Mouse (Mus musculus) left cerebral cortex, postnatal 4 days (tissue): ENCODE results near the gene Itga3. TPM values are rescaled to one million over a fixed set of nuclear protein-coding genes. Genes with fewer than 3 reads are reported as not detected.

Experiments
- DNase-seq: peaks from one replicate; pipeline ENCODE4 v3.0.0-alpha.2; 2022
- intact Hi-C: fragments of 180-260 bp; cut with DNase I; formaldehyde crosslinking; loops from one replicate; pipeline ENCODE4 v1.15.1; 2025
- total RNA-seq, 2 experiments: library from RNA; stranded (reverse); gene quantifications; 2 replicates each; pipeline ENCODE4 v1.2.3; 2021

Gene Itga3
- total RNA-seq, 2 experiments from 2014 or later, result 20.3 to 20.5 TPM

DNA sequence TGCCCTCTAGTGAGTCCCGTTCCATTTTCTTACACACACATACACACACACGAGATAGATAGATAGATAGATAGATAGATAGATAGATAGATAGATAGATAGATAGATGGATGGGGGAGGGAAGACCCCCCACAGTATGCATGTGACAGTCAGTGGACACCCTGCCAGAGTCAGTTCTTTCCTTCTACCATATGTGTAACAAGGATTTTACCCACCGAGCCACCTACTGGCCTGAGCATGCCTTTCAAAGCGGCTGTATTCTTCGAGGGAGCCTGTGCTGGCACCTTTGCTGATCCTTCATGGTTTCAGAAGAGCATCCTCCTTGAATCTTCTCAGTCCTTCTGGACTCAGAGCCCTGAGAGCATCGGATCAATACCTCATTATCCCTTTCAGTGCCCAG lies 21.3 kb upstream of the Itga3 start:
- DNase-seq, result no peak
- intact Hi-C loops, result no loop called here

DNA sequence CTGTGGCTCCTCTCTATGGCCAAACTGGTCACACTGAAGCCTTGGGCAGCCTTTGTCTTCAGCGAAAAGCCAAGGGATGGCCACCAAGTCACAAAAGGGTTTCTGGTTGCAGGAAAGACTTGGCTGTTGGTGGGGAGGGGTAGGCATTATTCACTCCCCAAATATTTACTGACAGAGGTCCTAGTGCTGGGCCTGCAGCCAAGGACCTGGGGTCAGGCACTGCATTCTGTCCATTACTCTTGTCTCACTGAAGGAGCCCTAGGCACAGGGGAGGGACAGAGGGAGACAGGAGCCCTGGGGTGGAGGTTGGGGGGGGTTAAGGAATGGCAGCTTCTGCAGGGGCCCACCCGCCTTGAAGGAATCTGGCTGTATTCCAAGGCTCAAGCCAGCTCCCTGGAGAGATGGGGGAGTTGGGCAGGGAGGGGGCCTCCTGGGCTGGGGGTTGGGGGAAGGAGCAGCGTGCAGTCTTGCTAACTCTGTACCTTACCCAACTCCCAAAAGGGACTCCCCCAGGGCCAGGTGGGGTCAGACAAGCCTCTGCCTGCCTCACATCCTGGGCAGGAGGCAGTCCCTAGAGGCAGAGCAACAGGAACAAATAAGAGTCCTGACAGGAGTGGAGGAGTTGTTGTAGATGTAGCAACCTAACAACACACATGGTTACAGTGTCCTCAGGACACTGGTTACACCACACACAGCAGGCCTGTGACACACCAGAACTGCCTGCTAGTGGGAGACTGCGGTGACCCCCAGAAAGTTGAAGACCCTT lies 20.2 kb upstream of the Itga3 start:
- intact Hi-C loops, result no loop called here
- no peak for DNase-seq

DNA sequence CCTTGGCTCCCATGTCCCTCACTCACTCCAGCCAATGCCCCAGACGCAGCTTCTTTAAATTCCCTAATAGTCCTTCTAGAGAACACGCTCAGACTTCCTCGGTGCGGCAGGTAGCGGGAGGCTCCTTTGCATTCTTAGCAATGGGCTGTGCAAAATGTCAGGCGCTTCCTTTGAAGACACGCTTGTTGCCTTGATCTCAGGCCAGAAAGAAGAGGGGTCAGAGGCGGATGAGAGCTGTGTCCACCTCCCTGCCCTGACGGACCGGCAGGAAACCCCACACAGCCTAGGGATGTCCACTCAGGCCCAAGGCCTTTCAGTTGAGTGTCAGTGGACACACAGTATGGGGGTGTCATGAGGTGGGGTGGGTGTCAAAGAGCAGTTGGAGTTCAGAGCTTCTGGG lies 19.0 kb upstream of the Itga3 start:
- intact Hi-C loops, result no loop called here
- DNase-seq, result no peak

DNA sequence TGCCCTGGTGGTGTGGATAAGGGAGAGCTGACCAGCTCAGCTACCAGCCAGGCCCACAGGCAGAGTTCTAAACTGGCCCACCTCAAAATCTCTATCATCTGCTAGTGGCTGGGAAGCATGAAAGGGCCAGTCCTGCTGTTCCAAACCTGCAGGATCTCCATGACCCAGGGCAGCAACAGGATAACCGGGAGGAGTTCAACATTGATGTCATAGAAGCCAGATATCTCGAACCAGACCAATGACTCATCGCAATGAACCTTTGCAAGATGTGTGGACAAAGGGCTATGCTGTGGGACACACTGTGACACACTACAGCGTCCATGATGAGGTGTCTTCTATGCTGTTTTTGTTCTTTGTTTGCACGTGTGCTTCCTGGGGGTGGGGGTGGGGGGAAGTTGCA lies 16.5 kb upstream of the Itga3 start:
- intact Hi-C loops, result no loop called here
- no peak for DNase-seq

DNA sequence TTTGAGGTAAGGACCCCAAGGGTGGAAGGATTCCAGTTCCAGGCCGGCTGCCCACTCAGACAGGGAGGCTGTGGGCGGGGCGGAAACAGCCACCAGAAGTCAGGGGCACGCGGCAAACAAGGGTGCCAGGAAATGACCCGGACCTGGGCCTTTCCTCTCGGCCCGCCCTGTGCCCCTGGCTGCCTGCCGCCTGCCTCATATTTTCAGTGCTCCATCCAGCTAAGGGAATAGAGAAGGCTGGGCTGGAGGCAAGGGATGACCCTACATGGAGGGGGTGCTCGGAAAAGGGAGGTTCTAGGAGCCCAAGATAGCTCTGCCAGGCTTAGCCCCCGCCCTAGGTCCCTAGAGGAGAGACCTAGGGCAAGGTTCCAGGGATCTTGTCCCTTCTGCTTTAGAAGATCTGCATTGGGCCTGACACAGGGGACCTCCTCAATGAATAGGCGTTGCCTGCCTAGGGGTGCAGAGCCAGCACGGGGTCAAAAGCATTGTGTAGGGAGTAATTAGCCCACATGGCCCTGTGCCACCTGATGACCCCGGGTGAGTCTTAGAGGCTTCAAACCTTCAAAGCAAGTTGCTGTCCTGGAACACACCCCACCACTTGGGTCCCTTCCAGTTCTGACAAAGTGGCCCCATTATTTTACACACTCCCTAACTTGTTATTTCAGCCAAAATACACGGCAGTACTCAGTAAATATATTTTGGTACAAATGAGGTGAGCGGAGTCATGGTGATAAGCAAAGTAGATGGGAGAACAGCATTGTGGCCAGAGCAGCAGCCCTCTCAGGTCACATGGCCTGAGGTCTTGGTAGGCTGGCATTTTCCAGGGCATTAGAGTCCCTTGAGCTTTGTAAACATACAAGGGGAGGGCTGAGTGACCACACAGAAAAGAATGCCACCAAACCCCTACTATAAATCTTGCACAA lies 12.5 kb upstream of the Itga3 start:
- DNase-seq, result no peak

DNA sequence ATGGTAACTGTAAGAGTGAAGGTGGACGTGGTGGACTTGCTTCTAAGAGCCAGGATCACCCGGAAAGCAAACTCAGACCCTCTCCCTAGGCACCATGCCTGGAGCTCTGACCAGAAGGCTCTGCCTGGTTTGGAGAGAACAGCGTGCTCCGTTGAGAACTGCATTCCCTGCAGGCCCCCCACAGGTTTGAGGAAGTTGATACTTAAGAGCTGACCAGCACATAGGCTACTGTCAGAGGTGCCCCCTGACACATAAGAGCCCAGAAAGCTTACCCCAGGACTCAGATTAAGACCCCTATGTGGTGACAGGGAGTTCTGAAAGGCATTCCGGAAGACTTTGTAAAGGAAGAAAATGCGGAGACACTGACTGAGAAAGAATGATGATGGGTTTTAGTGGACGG lies 11.7 kb upstream of the Itga3 start:
- DNase-seq, result no peak
- intact Hi-C loops, result no loop called here

More for the DNA sequence above, 12.5 kb upstream of the Itga3 start:
- intact Hi-C loops, result no loop called here

DNA sequence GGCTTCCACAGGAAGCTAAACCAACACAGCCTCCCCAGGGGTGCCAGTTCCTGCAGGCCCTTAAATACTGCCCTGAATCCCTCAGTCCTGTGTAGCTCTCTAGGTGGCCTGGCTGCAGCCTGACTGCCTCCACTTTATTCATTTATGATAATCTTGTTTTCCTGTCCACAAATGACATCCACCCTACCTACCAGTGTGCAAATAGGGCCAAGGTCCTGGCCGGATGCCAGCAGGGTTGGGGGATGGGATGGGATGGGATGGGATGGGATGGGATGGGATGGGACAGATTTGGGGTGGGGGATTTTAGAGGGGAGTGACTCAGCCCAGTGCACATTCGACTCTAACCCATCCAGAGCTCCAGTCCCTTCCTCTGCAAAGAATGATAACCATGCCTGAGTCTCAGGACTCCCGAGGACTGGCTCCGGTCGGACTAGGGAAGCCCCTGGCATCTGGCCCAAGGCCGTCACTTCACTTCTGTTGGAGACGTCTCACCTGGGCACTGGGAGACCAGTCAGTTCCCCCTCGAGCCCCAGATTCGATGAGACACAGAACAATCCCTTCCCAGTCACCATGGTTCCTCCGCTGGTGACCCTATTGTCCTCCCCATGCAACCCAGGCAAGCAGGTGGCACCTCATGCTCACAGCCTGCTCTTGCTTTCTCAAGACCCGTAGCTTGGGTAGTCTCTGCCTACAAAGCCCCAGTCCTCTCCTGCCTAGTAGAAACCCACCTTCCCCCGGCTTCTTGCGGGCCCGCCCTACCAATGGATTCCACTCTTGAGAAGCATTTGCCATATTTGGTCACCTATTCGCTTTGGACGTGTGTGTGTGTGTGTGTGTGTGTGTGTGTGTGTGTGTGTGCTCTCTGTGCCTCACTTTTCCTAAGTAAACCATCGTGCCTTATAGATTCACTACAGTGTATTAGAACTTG lies 11.0 kb upstream of the Itga3 start:
- no peak for DNase-seq
- intact Hi-C loops, result no loop called here

DNA sequence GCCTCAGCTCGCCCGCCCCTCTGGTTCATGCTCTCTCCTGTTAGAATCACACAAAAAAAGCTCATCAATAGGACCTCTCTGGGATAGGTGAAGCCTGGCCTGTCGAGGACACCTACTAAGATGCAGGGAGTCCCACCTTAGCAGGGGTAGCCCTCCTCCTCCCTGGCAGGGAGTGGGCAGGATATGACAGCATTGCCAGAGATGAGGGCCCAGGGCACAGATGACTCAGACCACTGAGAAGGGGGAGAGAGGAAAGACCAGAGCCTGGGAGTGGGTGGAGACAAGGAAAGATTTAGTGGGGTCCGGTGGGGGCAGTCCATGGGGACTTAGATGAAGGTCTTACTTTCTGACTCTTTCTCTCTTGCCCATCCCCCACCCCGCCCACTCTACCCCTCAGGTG lies 9.6 kb upstream of the Itga3 start:
- intact Hi-C loops, result no loop called here
- DNase-seq, result no peak

DNA sequence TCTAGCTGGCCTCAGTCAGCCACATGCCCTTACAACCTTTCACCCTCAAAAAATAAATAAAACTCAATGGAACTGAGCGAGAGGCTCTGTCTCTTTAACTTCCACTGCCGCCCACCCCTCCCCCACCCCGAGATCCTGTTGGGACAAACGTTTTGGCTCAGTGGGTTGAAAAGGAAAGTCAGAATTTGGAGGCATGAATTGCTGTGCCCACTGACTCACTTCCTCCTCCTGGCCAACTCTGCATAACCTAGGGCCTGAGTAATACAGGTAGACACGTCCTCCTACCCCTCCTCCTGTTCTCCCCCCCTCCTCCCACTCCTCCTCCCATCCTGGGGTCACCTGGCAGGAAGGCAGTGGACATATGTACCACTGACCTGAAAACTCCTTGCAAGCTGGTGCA lies 9.1 kb upstream of the Itga3 start:
- intact Hi-C loops, result no loop called here
- DNase-seq, result no peak

DNA sequence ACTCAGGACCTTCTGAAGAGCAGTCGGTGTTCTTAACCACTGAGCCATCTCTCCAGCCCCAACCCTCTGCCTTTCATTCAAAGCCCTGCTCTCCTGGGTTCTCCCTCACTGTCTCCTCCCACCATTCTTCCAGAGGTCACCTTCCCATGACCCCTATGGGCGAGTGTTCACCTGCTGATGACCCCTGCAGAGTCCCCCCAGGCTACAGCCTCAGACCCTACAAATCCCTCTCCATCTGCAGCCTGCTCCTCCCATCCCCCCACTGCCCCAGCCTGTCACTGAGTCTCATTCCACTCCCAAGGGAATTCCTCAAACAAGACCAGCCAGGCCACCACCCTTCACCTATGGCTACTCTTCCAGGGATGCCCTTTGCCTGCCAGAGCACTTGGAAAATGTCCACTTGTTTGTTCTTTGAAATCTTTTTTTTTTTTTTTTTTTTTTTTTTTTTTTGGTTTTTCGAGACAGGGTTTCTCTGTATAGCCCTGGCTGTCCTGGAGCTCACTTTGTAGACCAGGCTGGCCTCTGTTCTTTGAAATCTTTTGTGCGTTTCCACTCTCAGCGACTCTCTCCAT lies 8.3 kb upstream of the Itga3 start:
- DNase-seq, result no peak
- intact Hi-C loops, result no loop called here

DNA sequence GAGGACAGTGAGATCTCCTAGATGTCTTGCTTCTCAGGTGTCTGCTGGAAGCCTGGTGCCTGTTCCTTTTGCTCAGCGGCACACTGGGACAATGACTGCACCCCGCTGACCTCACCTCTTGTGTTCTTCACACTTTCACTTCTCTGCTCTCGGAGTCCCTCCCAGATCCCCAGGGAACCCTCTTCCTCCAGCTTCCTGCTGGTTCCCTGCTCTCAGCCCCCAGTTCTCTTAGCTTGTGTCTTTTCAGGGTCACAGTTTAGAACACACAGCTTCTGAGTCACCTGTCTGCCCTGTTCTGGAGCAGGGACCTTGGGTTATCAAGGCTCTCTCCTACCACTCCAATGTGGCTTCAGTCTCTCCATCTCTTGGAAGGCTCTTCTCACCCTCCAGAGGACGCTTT lies 7.6 kb upstream of the Itga3 start:
- intact Hi-C loops, result no loop called here
- no peak for DNase-seq

DNA sequence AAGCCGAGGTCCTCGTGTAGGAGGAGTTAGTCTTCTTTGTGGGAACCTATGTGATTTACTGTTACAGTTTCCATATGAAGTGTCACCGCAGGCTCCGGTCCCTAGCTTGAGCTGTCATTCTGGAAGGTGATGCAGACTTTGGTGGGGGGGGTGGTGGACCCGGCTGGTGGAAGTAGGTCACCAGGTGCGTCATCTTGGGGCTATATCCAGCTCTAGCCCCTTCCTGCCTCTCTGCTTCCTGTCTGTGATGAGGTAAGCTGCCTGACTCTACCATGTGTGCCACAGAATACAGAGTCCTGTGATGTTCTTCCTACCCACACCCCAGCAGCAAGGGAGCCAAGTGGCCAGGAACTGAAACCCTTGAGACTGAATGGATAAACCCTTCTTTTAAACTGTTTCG lies 6.3 kb upstream of the Itga3 start:
- intact Hi-C loops, result no loop called here
- DNase-seq, result no peak

DNA sequence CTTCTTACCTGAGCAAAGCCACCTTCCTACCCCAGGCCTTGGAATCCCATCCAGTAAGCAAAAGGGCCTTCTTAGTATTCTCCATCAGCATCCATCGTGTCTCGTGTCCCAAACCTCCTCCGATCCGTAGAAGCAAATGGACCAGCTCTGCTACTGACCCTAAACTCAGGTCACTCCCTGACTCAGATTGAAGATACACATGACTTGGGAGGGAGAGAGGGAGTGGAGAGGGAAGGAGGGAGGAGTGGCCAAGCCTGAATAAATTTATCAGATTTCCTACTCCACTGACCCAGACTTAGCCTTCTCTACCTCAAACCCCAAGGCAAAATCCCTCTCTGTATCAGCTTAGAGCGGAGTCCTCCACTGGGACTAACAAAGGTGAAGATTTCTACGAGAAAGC lies 4.2 kb upstream of the Itga3 start:
- no peak for DNase-seq
- intact Hi-C loops, result no loop called here

DNA sequence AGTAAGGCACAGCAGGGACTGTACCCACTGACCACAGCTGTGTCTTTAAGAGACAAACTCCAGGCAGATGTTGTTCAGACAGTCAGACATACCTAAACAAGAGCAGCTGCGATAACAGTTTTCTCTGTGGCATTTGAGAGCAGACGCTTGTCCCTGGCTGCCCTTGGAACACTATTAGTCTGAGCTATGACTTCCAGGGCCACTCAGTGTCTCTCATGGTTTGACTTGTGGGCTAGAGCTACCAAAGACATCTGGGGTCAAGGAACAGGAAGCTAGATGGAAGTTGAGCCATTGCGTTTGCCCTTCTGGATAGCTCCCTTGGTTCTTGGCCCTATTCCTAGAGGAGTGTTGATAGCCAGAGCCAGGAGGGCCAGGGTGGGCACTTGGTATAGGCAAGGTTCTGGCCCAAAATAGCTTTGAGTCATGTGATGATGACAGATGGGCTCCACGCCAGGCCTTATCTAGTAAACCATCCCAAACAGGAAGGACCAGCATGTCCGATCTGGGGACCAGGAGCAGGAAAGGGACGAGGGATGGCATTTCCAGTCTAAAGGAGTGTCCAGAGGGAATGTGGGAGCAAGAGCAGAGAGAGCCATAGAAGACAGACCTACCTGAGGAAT lies 2.8 kb upstream of the Itga3 start:
- no peak for DNase-seq
- intact Hi-C loops, result no loop called here

DNA sequence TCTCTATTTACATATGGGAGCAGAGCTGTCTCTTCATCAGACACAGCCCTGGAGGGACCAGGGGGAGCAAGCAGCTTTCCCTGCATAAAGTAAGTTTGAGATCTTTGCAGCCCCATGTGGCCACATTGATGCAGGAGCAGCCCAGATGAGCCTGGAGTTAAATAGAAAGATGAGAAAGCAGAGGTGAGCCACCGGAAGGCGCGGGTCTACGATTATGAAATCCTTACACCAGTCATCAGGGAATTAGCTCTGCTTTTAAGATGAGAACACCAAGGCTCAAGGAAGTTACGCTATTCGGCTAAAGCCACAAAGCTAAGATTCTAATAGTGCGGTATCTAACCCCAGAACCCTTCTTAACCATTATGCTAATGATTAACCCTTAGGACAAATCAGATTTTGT lies 1.4 kb upstream of the Itga3 start:
- intact Hi-C loops, result no loop called here
- DNase-seq, result no peak

DNA sequence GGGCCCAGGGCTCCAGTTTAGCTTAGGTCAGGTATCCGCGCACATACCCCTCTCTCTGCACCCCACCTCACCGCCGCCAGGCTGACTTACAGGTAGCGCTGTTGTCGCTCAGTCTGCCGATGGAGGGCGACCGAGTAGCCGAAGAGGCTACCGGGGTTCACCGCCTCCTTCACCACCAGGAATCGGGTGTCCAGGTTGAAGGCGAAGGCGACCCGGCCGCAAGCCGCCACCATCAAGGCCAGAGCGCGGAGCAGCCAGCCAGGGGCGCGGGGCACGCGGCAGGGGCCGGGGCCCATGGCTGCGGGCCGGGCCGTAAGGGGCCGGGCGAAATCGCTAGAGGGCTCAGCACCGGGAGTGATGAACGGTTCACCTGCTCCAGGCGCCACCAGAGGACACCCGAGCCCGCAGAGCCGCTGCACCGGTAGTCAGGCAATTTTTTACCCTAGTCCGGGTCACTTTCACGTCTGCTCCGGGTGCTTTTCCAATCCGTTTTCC lies 513 bp downstream of the Itga3 start:
- DNase-seq, result peak; percentile 56
- intact Hi-C loops, result no loop called here

DNA sequence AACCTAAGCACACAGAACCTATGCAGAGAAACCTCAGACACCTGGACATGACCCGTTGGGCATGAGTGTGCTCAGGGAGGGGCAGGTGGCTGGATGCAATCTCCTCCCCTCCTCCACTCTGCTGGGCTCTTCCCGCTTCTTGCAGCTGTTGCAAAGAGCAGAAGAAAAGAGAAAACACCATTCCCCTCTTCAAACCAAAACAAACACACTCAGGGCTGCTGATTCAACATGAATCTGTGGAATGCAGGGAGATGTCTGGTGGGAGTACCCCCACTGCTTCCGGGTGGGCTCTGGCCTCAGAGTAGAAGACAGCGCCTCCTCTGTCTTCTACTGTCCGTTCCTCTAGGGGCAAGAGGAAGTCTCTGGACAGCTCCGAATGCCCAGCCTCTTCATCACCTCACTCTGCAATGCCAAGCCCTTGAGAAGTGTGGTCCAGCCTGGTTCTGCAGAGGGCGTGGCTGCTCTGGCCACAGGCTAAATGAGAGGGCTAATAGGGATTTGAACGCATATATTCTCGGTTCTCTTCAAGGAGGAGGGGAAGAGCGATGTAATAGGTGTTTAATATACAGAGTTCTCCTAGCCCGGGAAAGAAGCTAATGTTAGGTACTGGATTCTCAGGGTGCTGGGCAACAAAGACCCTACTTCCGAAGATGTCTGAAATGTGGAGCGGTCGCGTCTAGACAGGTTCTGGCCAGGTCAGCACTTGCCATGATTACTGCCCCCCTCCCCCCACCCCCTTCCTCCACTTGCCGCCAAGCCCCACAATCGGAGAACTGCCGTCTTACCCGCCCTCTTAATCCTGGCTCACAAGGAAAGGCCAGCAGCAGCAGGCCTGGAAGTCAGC lies 1.2 kb downstream of the Itga3 start:
- intact Hi-C loops, result no loop called here
- no peak for DNase-seq

DNA sequence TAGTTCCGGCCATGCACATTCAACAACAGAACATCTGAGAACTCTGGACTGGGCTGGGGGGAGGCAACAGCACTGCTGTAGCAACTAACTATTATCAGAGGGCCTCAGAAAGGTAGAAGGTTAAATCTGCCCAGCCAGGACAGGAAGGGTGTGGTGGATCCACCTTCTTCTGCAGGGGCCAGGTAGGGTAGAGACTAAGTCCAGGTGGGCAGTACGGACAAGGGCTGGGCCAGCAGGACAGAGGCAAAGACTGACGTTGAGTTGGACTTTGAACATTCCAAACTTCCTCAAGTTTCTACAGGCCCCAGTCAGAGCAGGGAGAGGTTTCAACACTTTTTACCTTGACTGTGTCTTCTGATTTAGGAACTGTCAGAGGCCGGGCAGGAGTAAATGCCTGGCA lies 1.9 kb downstream of the Itga3 start:
- DNase-seq, result no peak

DNA sequence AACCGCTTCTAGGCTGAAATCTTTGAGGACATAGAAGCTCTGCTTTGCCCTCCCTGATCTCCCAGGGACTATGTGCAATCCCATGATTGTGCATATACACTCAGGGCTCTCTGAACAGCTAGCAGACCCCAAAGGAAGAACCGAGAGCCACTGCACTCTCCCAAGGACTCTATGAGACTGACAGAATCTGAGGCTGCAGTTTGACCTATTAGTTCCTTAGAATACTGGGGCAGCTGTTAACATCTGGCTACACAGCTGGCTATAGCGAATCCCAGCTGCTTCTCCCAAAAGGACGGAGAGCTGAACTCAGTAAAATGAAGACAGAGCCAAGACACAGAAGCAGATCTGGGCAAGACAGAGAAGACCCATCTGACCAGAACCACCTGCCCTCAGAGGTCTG lies 2.8 kb downstream of the Itga3 start:
- intact Hi-C loops, result no loop called here
- no peak for DNase-seq

More for the DNA sequence above, 1.9 kb downstream of the Itga3 start:
- intact Hi-C loops, result no loop called here
